Mouse (Mus musculus): ENCODE measurements around the gene Prss22. TPM values are rescaled to one million over a fixed set of nuclear protein-coding genes. Genes with fewer than 3 reads are reported as not detected.
"Not testable (repeated sequence)": the region's sequence is repeated elsewhere in the genome, so short reads cannot be mapped to it uniquely, and the experiment has no call there.

Gene Prss22
- polyA plus RNA-seq, 1 experiment = 0.06 TPM

DNA sequence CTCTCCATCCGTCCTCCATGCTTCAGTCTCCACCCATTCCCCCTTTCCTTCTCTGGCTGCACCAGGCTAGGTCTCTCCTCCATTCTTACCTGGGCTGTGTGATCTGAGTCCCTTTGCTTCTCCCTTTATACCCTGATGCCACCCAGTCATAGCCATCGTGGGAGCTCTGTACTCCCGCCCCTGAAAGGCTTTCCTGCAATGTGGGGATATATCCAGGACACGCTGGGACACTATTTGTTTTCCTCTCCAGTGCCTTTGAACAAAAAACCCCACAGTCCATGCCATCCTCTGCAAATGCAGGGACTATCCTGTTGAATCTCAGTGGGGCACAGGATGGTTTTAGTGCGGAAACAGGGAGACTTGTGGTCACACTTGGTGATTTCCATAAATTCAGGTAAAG, 42.7 kb downstream of the Prss22 start, which contains the start of gene Sbpl:
TSS of gene Sbpl (minus strand) at position 101 of the 400 bp plus-strand sequence.
- H3K4me1 ChIP-seq (ENCODE audit: control insufficient read depth, insufficient read depth, insufficient read length) = no peaks in the 10 kb centered on the region
- DNase-seq (ENCODE audit: low read depth in 1 of 2, low spot score in 2 of 2) = no peak
- H3K27ac ChIP-seq (ENCODE audit: insufficient read depth, low read length) = no peak within 1 kb of the TSS
- WGBS = 80% methylated on average over 5 of the region's 5 CpGs
- H3K36me3 ChIP-seq (ENCODE audit: control insufficient read depth, insufficient read depth, low read length) = no peaks in the 10 kb centered on the region
- no peaks in the 10 kb centered on the region for H3K27me3 ChIP-seq (ENCODE audit: control insufficient read depth, insufficient read depth, low read length)
- TF ChIP-seq CTCF (IDR thresholded peaks at IDR 0.05; ENCODE audit: extremely low read depth, insufficient read depth, insufficient read length, insufficient replicate concordance) (no peak), POLR2A (IDR thresholded peaks at IDR 0.05; ENCODE audit: low read depth, low read length) (no peak)
- no peak within 1 kb of the TSS for H3K4me3 ChIP-seq (ENCODE audit: extremely low read depth, insufficient read depth, insufficient read length)

- DNase-seq (ENCODE audit: low read depth in 1 of 2, low spot score in 2 of 2); H3K27ac ChIP-seq (ENCODE audit: insufficient read depth, low read length); H3K36me3 ChIP-seq (ENCODE audit: control insufficient read depth, insufficient read depth, low read length); H3K27me3 ChIP-seq (ENCODE audit: control insufficient read depth, insufficient read depth, low read length); H3K4me3 ChIP-seq (ENCODE audit: extremely low read depth, insufficient read depth, insufficient read length); H3K4me1 ChIP-seq (ENCODE audit: control insufficient read depth, insufficient read depth, insufficient read length): not testable (repeated sequence)
- WGBS = 77% methylated on average over 4 of the region's 4 CpGs
Observed at GRCm38 (mm10) chr17:23950828-23951227, 47.1 kb downstream of the Prss22 start.

DNA sequence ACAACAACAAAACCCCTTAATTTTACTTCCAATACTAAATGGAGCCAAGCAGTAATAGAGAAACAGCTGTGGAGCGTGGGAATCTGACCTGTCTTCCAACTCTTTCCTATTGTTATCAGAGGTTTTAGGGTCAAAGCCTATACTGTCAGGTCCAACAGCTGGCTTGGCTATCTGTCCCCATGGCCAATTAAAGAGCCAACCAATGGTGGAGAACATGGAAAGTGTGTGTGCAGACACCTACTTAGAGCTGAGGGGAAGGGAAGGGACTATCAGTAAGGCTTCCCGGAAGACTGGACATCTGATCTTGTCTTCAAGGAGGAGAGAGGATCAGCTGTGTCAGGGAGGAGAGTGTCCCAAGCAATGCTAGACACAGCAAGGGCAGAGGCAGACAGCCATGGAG, 48.8 kb downstream of the Prss22 start:
- WGBS = 83% methylated on average over 2 of the region's 2 CpGs
- Histone ChIP-seq H3K4me3 (ENCODE audit: extremely low read depth, insufficient read depth, insufficient read length) (no peak overlapping the region), H3K27ac (ENCODE audit: insufficient read depth, low read length) (no peak overlapping the region), H3K4me1 (ENCODE audit: control insufficient read depth, insufficient read depth, insufficient read length) (no peaks in the 10 kb centered on the region), H3K27me3 (ENCODE audit: control insufficient read depth, insufficient read depth, low read length) (no peaks in the 10 kb centered on the region), H3K36me3 (ENCODE audit: control insufficient read depth, insufficient read depth, low read length) (no peaks in the 10 kb centered on the region)
- TF ChIP-seq POLR2A (IDR thresholded peaks at IDR 0.05; ENCODE audit: low read depth, low read length) (no peak), CTCF (IDR thresholded peaks at IDR 0.05; ENCODE audit: extremely low read depth, insufficient read depth, insufficient read length, insufficient replicate concordance) (no peak)
- no peak for DNase-seq (ENCODE audit: low read depth in 1 of 2, low spot score in 2 of 2)

GRCm38 (mm10) chr17:23947486-23947885, 50.4 kb downstream of the Prss22 start:
- WGBS = 78% methylated on average over 4 of the region's 4 CpGs
- not testable (repeated sequence) for DNase-seq (ENCODE audit: low read depth in 1 of 2, low spot score in 2 of 2); H3K4me3 ChIP-seq (ENCODE audit: extremely low read depth, insufficient read depth, insufficient read length); H3K27me3 ChIP-seq (ENCODE audit: control insufficient read depth, insufficient read depth, low read length); H3K4me1 ChIP-seq (ENCODE audit: control insufficient read depth, insufficient read depth, insufficient read length); H3K36me3 ChIP-seq (ENCODE audit: control insufficient read depth, insufficient read depth, low read length); H3K27ac ChIP-seq (ENCODE audit: insufficient read depth, low read length)

Other genes starting within 250 kb of the Prss22 start
- 17.4 and 21.2 TPM in 2 replicates for gene Flywch1, start 226.5 kb downstream of the Prss22 start, polyA plus RNA-seq (2012; rRNA removed)
- 1.4 and 1.5 TPM in 2 replicates for gene Flywch2, start 212.0 kb downstream of the Prss22 start, polyA plus RNA-seq (2012; rRNA removed)
- 601 and 671 TPM in 2 replicates for gene Srrm2, start 207.6 kb downstream of the Prss22 start, polyA plus RNA-seq (2012; rRNA removed)
- 237 and 329 TPM in 2 replicates for gene Elob, start 169.0 kb downstream of the Prss22 start, polyA plus RNA-seq (2012; rRNA removed)
- gene Prss33, start 162.0 kb downstream of the Prss22 start, polyA plus RNA-seq (2012; rRNA removed) = 0.08 and 0.09 TPM in 2 replicates
- gene Prss32, start 154.2 kb downstream of the Prss22 start, polyA plus RNA-seq (2012; rRNA removed) = 0.14 TPM in 1 of 2 replicates, not detected in the other
- 0.18 and 0.32 TPM in 2 replicates for gene Prss41, start 153.9 kb downstream of the Prss22 start, polyA plus RNA-seq (2012; rRNA removed)
- not detected in 2 replicates for gene Prss21, start 130.0 kb downstream of the Prss22 start, polyA plus RNA-seq (2012; rRNA removed)
- gene Dcpp1, start 117.2 kb downstream of the Prss22 start, polyA plus RNA-seq (2012; rRNA removed) = not detected in 2 replicates
- gene Dcpp2, start 117.2 kb downstream of the Prss22 start, polyA plus RNA-seq (2012; rRNA removed) = not detected in 2 replicates
- not detected in 2 replicates for gene Dcpp3, start 80.6 kb downstream of the Prss22 start, polyA plus RNA-seq (2012; rRNA removed)
- gene Sbp, start 56.4 kb downstream of the Prss22 start, polyA plus RNA-seq (2012; rRNA removed) = not detected in 2 replicates
- not detected in 2 replicates for gene Sbpl, start 42.8 kb downstream of the Prss22 start, polyA plus RNA-seq (2012; rRNA removed)
- gene Prss30, start 17.5 kb downstream of the Prss22 start, polyA plus RNA-seq (2012; rRNA removed) = 10.8 and 13.6 TPM in 2 replicates
- gene Prss27, start 40.0 kb upstream of the Prss22 start, polyA plus RNA-seq (2012; rRNA removed) = 0.07 TPM in 1 of 2 replicates, not detected in the other
- gene Kctd5, start 75.4 kb upstream of the Prss22 start, polyA plus RNA-seq (2012; rRNA removed) = 14.7 and 24.3 TPM in 2 replicates
- gene Pdpk1, start 152.8 kb upstream of the Prss22 start, polyA plus RNA-seq (2012; rRNA removed) = 12.4 and 16.0 TPM in 2 replicates
- gene Amdhd2, start 165.7 kb upstream of the Prss22 start, polyA plus RNA-seq (2012; rRNA removed) = 41.5 and 44.8 TPM in 2 replicates
- gene Atp6v0c, start 171.6 kb upstream of the Prss22 start, polyA plus RNA-seq (2012; rRNA removed) = 481 and 571 TPM in 2 replicates
- gene Tbc1d24, start 207.5 kb upstream of the Prss22 start, polyA plus RNA-seq (2012; rRNA removed) = 5.9 and 6.8 TPM in 2 replicates
- 0.82 and 1.4 TPM in 2 replicates for gene Ntn3, start 211.4 kb upstream of the Prss22 start, polyA plus RNA-seq (2012; rRNA removed)
- 7.5 and 10.8 TPM in 2 replicates for gene Tedc2, start 222.8 kb upstream of the Prss22 start, polyA plus RNA-seq (2012; rRNA removed)

Data from spleen, adult 2 months (tissue).